Mouse (Mus musculus) heart, embryonic 11.5 days (tissue): Measurements from ENCODE around the gene Bmpr1a. TPM values are rescaled to one million over a fixed set of nuclear protein-coding genes. Genes with fewer than 3 reads are reported as not detected.

Experiments
- ATAC-seq: fragments of 200-750 bp; cut with Nextera tagmentation; replicated peaks from 2 replicates; pipeline ENCODE4 v1.8.0; 2017; ENCODE audit warnings: moderate library complexity; ENCODE audit not compliant: insufficient number of reproducible peaks, low FRiP score, low TSS enrichment
- H3K27ac ChIP-seq: fragments of 300-500 bp; sonication (generic); 2 replicates; pipeline ENCODE4 v1.5.1; 2014; ENCODE audit warnings: mild to moderate bottlenecking, low read depth, low read length
- H3K27me3 ChIP-seq: fragments of 300-500 bp; sonication (generic); 2 replicates; pipeline ENCODE4 v1.6.1; 2014; ENCODE audit warnings: mild to moderate bottlenecking, low read length, mixed read lengths; ENCODE audit not compliant: control insufficient read depth, insufficient read depth
- H3K36me3 ChIP-seq: fragments of 300-500 bp; sonication (generic); 2 replicates; pipeline ENCODE4 v1.6.1; 2014; ENCODE audit warnings: mild to moderate bottlenecking, low read length, moderate library complexity, mixed read lengths; ENCODE audit not compliant: control insufficient read depth, insufficient read depth
- H3K4me1 ChIP-seq: fragments of 300-500 bp; sonication (generic); 2 replicates; pipeline ENCODE4 v1.6.1; 2014; ENCODE audit warnings: low read length; ENCODE audit not compliant: control insufficient read depth, insufficient read depth
- H3K4me2 ChIP-seq: fragments of 300-500 bp; sonication (generic); 2 replicates; pipeline ENCODE4 v1.6.1; 2014; ENCODE audit warnings: mild to moderate bottlenecking, moderate library complexity
- H3K4me3 ChIP-seq: fragments of 300-500 bp; sonication (generic); 2 replicates; pipeline ENCODE4 v1.5.1; 2014; ENCODE audit warnings: low read depth, low read length
- H3K9ac ChIP-seq: fragments of 300-500 bp; sonication (generic); 2 replicates; pipeline ENCODE4 v1.6.1; 2014; ENCODE audit warnings: mild to moderate bottlenecking, low read depth, low read length, moderate library complexity
- H3K9me3 ChIP-seq: fragments of 300-500 bp; sonication (generic); replicated peaks from 2 replicates; pipeline ENCODE4 v1.6.1; 2016; ENCODE audit warnings: low read length; ENCODE audit not compliant: control insufficient read depth
- WGBS: fragments of 180-500 bp; shearing (Covaris S2); extraction: QIAGEN DNeasy Blood & Tissue Kit; methylation state at CpG from one replicate; pipeline ENCODE4 v1.1.7; 2014; ENCODE audit not compliant: insufficient replicate concordance; 5-methylcytosine and 5-hydroxymethylcytosine counted together
- polyA plus RNA-seq: library from polyadenylated mRNA; unstranded; fragments of >200 nt; fragmentation: Nextera tagmentation; extraction: Ambion mirVana; gene quantifications from 2 replicates; pipeline ENCODE4 v1.2.1, GENCODE M21; 2014

Gene Bmpr1a
- polyA plus RNA-seq, 1 experiment from 2014 or later = 48.1 TPM

- H3K27ac ChIP-seq = peak overlapping the region; percentile 99
- WGBS = under 1% methylated on average over 86 of the region's 115 CpGs
- H3K9ac ChIP-seq = peak overlapping the region; percentile 100
- peak overlapping the region; percentile 95 for H3K4me3 ChIP-seq
- peak overlapping the region; percentile 72 for H3K4me2 ChIP-seq
- H3K4me1 ChIP-seq = peaks cover 44% of the 10 kb centered on the region
- peak; percentile 87 for ATAC-seq
- H3K27me3 ChIP-seq = no peaks in the 10 kb centered on the region
- H3K9me3 ChIP-seq = no peaks in the 10 kb centered on the region
- H3K36me3 ChIP-seq = no peaks in the 10 kb centered on the region
Observed at GRCm38 (mm10) chr14:34502475-34503324, 441 bp downstream of the Bmpr1a start.

- under 1% methylated on average over 62 of the region's 77 CpGs for WGBS
- peaks cover 49% of the 10 kb centered on the region for H3K4me1 ChIP-seq
Observed at GRCm38 (mm10) chr14:34501804-34502474, 1.2 kb downstream of the Bmpr1a start.

GRCm38 (mm10) chr14:34501447-34501803 lies 1.7 kb downstream of the Bmpr1a start:
- no peak for ATAC-seq
- under 1% methylated on average over 16 of the region's 16 CpGs for WGBS
- Histone ChIP-seq H3K9ac (peak overlapping the region; percentile 100), H3K4me3 (peak overlapping the region; percentile 95), H3K9me3 (no peaks in the 10 kb centered on the region), H3K27me3 (no peaks in the 10 kb centered on the region), H3K4me1 (peaks cover 50% of the 10 kb centered on the region), H3K27ac (peak overlapping the region; percentile 99), H3K4me2 (peak overlapping the region; percentile 72), H3K36me3 (no peaks in the 10 kb centered on the region)

More at GRCm38 (mm10) chr14:34501804-34502474, 1.2 kb downstream of the Bmpr1a start:
- Histone ChIP-seq H3K4me3 (peak overlapping the region; percentile 95), H3K4me2 (peak overlapping the region; percentile 72), H3K9me3 (no peaks in the 10 kb centered on the region), H3K36me3 (no peaks in the 10 kb centered on the region), H3K27me3 (no peaks in the 10 kb centered on the region), H3K9ac (peak overlapping the region; percentile 100), H3K27ac (peak overlapping the region; percentile 99)
- peak; percentile 0; the same call in 1 of the 2 replicates for ATAC-seq

GRCm38 (mm10) chr14:34500309-34500708 lies 2.8 kb downstream of the Bmpr1a start:
- H3K27me3 ChIP-seq = no peaks in the 10 kb centered on the region
- no peak overlapping the region for H3K9ac ChIP-seq
- H3K9me3 ChIP-seq = no peaks in the 10 kb centered on the region
- peaks cover 54% of the 10 kb centered on the region for H3K4me1 ChIP-seq
- WGBS = 8% methylated on average over 4 of the region's 4 CpGs
- H3K36me3 ChIP-seq = no peaks in the 10 kb centered on the region
- H3K4me3 ChIP-seq = peak overlapping the region; percentile 95
- H3K27ac ChIP-seq = no peak overlapping the region
- peak overlapping the region; percentile 72 for H3K4me2 ChIP-seq
- ATAC-seq = no peak

GRCm38 (mm10) chr14:34499664-34500063 lies 3.5 kb downstream of the Bmpr1a start:
- ATAC-seq = no peak
- Histone ChIP-seq H3K27ac (no peak overlapping the region), H3K4me1 (peaks cover 51% of the 10 kb centered on the region), H3K9me3 (no peaks in the 10 kb centered on the region), H3K4me2 (peak overlapping the region; percentile 72), H3K27me3 (no peaks in the 10 kb centered on the region), H3K36me3 (no peaks in the 10 kb centered on the region), H3K4me3 (peak overlapping the region; percentile 95), H3K9ac (0 out of 2 replicates have a peak overlapping the region, but pooled peaks have one; percentile 2)
- WGBS = 59% methylated on average over 4 of the region's 4 CpGs

GRCm38 (mm10) chr14:34497346-34497745 lies 5.8 kb downstream of the Bmpr1a start:
- H3K4me2 ChIP-seq = no peak overlapping the region
- 72% methylated on average over 3 of the region's 3 CpGs for WGBS

GRCm38 (mm10) chr14:34493682-34494081 lies 9.5 kb downstream of the Bmpr1a start:
- Histone ChIP-seq H3K9ac (no peak overlapping the region), H3K27ac (no peak overlapping the region), H3K4me2 (no peak overlapping the region), H3K36me3 (no peaks in the 10 kb centered on the region), H3K9me3 (no peaks in the 10 kb centered on the region), H3K4me3 (no peak overlapping the region), H3K27me3 (no peaks in the 10 kb centered on the region), H3K4me1 (peaks cover 39% of the 10 kb centered on the region)
- ATAC-seq = no peak
- 88% methylated on average over 3 of the region's 3 CpGs for WGBS

More at GRCm38 (mm10) chr14:34497346-34497745, 5.8 kb downstream of the Bmpr1a start:
- H3K4me3 ChIP-seq = no peak overlapping the region
- H3K27me3 ChIP-seq = no peaks in the 10 kb centered on the region
- H3K36me3 ChIP-seq = no peaks in the 10 kb centered on the region
- no peak overlapping the region for H3K27ac ChIP-seq
- no peaks in the 10 kb centered on the region for H3K9me3 ChIP-seq
- no peak for ATAC-seq
- no peak overlapping the region for H3K9ac ChIP-seq
- peaks cover 45% of the 10 kb centered on the region for H3K4me1 ChIP-seq

- no peak overlapping the region for H3K27ac ChIP-seq
- H3K4me2 ChIP-seq = no peak overlapping the region
- no peak overlapping the region for H3K9ac ChIP-seq
- no peak overlapping the region for H3K4me3 ChIP-seq
- no peaks in the 10 kb centered on the region for H3K9me3 ChIP-seq
- no peaks in the 10 kb centered on the region for H3K27me3 ChIP-seq
- ATAC-seq = no peak
- H3K36me3 ChIP-seq = no peaks in the 10 kb centered on the region
- H3K4me1 ChIP-seq = peaks cover 35% of the 10 kb centered on the region
- 85% methylated on average over 2 of the region's 2 CpGs for WGBS
Observed at GRCm38 (mm10) chr14:34492688-34493087, 10.5 kb downstream of the Bmpr1a start.
